Mouse (Mus musculus) cortical plate, adult 2 months (tissue): ENCODE data around the gene Il17f.

Experiments used
- CTCF ChIP-seq: fragments of 200-500 bp; IDR thresholded peaks from 2 replicates; pipeline ENCODE4 v1.5.1; 2011; ENCODE audit warnings: mild to moderate bottlenecking, control low read depth, low read length; ENCODE audit not compliant: insufficient read depth; ENCODE audit errors: extremely low read depth
- POLR2A ChIP-seq: fragments of 200-500 bp; IDR thresholded peaks from 2 replicates; pipeline ENCODE4 v1.6.1; 2011; ENCODE audit warnings: mild to moderate bottlenecking, low read length, control low read depth; ENCODE audit not compliant: insufficient read depth; ENCODE audit errors: extremely low read depth

GRCm38 (mm10) chr1:20760331-20760730 lies 30.1 kb downstream of the Il17f start:
- TF ChIP-seq CTCF (no peak), POLR2A (no peak)
